Mouse (Mus musculus): ENCODE measurements around the gene Cd63. TPM values are rescaled to one million over a fixed set of nuclear protein-coding genes. Genes with fewer than 3 reads are reported as not detected.
A peak's percentile ranks its signal among the peaks of the same experiment; 100 is the strongest.

The Cd63 gene
- polyA plus RNA-seq, 2 experiments: 29.6 to 85.0 TPM

- H3K9ac ChIP-seq (replicated peaks): no peak overlapping the region
- H3K9me3 ChIP-seq (ENCODE audit: control insufficient read depth, low read length): no peaks in the 10 kb centered on the region
- no peaks in the 10 kb centered on the region for H3K4me1 ChIP-seq (replicated peaks; ENCODE audit: control insufficient read depth in 2 of 2, insufficient read depth in 2 of 2, low read length in 1 of 2)
- ATAC-seq (ENCODE audit: insufficient read depth) (no peak), DNase-seq (ENCODE audit: low read depth in 3 of 3, low spot score in 3 of 3) (no peak)
- no peaks in the 10 kb centered on the region for H3K27me3 ChIP-seq (ENCODE audit: control insufficient read depth, insufficient read depth, low read length)
- no peak overlapping the region for H3K27ac ChIP-seq
- TF ChIP-seq EP300 (IDR thresholded peaks at IDR 0.05; ENCODE audit: low read depth) (no peak), CTCF (IDR thresholded peaks at IDR 0.05; ENCODE audit: low read depth) (no peak)
- no peak overlapping the region for H3K4me2 ChIP-seq (ENCODE audit: low read depth)
- no peak overlapping the region for H3K4me3 ChIP-seq (ENCODE audit: insufficient read depth in 1 of 2, low read depth in 2 of 2, low read length in 2 of 2)
- peaks cover 22% of the 10 kb centered on the region for H3K36me3 ChIP-seq (replicated peaks; ENCODE audit: control insufficient read depth, insufficient read depth, low read depth)
Measured at GRCm38 (mm10) chr10:128878291-128878690, 22.5 kb upstream of the Cd63 start.

GRCm38 (mm10) chr10:128878811-128879210 is 22.0 kb upstream of the Cd63 start:
- WGBS (ENCODE audit: insufficient replicate concordance): 66% methylated on average over 2 of the region's 2 CpGs
- Histone ChIP-seq H3K4me1 (replicated peaks; ENCODE audit: control insufficient read depth in 2 of 2, insufficient read depth in 2 of 2, low read length in 1 of 2) (no peaks in the 10 kb centered on the region), H3K27ac (no peak overlapping the region), H3K4me3 (ENCODE audit: insufficient read depth in 1 of 2, low read depth in 2 of 2, low read length in 2 of 2) (no peak overlapping the region), H3K9ac (replicated peaks) (no peak overlapping the region), H3K9me3 (ENCODE audit: control insufficient read depth, low read length) (no peaks in the 10 kb centered on the region), H3K4me2 (ENCODE audit: low read depth) (no peak overlapping the region), H3K27me3 (ENCODE audit: control insufficient read depth, insufficient read depth, low read length) (no peaks in the 10 kb centered on the region), H3K36me3 (replicated peaks; ENCODE audit: control insufficient read depth, insufficient read depth, low read depth) (peaks cover 18% of the 10 kb centered on the region)
- TF ChIP-seq CTCF (IDR thresholded peaks at IDR 0.05; ENCODE audit: low read depth): no peak
- no peak for TF ChIP-seq EP300 (IDR thresholded peaks at IDR 0.05; ENCODE audit: low read depth)
- DNase-seq (ENCODE audit: low read depth in 3 of 3, low spot score in 3 of 3) (no peak), ATAC-seq (ENCODE audit: insufficient read depth) (no peak)

- Histone ChIP-seq H3K4me3 (ENCODE audit: insufficient read depth in 1 of 2, low read depth in 2 of 2, low read length in 2 of 2) (no peak overlapping the region), H3K36me3 (replicated peaks; ENCODE audit: control insufficient read depth, insufficient read depth, low read depth) (peaks cover 5% of the 10 kb centered on the region), H3K4me1 (replicated peaks; ENCODE audit: control insufficient read depth in 2 of 2, insufficient read depth in 2 of 2, low read length in 1 of 2) (peaks cover 0 to 5% of the 10 kb centered on the region in 2 experiments; a peak in 3 of 4 replicates), H3K27ac (no peak overlapping the region), H3K9me3 (ENCODE audit: control insufficient read depth, low read length) (no peaks in the 10 kb centered on the region), H3K4me2 (ENCODE audit: low read depth) (no peak overlapping the region), H3K9ac (replicated peaks) (no peak overlapping the region), H3K27me3 (ENCODE audit: control insufficient read depth, insufficient read depth, low read length) (no peaks in the 10 kb centered on the region)
- ATAC-seq (ENCODE audit: insufficient read depth) (no peak), DNase-seq (ENCODE audit: low read depth in 3 of 3, low spot score in 3 of 3) (no peak)
- 76% methylated on average over 5 of the region's 5 CpGs for WGBS (ENCODE audit: insufficient replicate concordance)
- TF ChIP-seq EP300 (IDR thresholded peaks at IDR 0.05; ENCODE audit: low read depth) (no peak), CTCF (IDR thresholded peaks at IDR 0.05; ENCODE audit: low read depth) (no peak)
Measured at GRCm38 (mm10) chr10:128882067-128882466, 18.7 kb upstream of the Cd63 start.

GRCm38 (mm10) chr10:128888941-128889827 is 11.6 kb upstream of the Cd63 start:
- no peak for TF ChIP-seq EP300 (IDR thresholded peaks at IDR 0.05; ENCODE audit: low read depth)
- TF ChIP-seq CTCF (IDR thresholded peaks at IDR 0.05; ENCODE audit: low read depth): no peak
- Histone ChIP-seq H3K36me3 (replicated peaks; ENCODE audit: control insufficient read depth, insufficient read depth, low read depth) (no peaks in the 10 kb centered on the region), H3K4me3 (ENCODE audit: insufficient read depth in 1 of 2, low read depth in 2 of 2, low read length in 2 of 2) (no peak overlapping the region), H3K4me1 (replicated peaks; ENCODE audit: control insufficient read depth in 2 of 2, insufficient read depth in 2 of 2, low read length in 1 of 2) (peaks cover 0 to 8% of the 10 kb centered on the region in 2 experiments; a peak in 3 of 4 replicates), H3K9ac (replicated peaks) (no peak overlapping the region), H3K4me2 (ENCODE audit: low read depth) (peak overlapping the region; percentile 24), H3K9me3 (ENCODE audit: control insufficient read depth, low read length) (no peaks in the 10 kb centered on the region), H3K27me3 (ENCODE audit: control insufficient read depth, insufficient read depth, low read length) (peaks cover 50% of the 10 kb centered on the region), H3K27ac (no peak overlapping the region)
- no peak for DNase-seq (ENCODE audit: low read depth in 3 of 3, low spot score in 3 of 3)
- peak; percentile 56 for ATAC-seq (ENCODE audit: insufficient read depth)
- WGBS (ENCODE audit: insufficient replicate concordance): 10% methylated on average over 7 of the region's 7 CpGs

- H3K4me1 ChIP-seq (replicated peaks; ENCODE audit: control insufficient read depth in 2 of 2, insufficient read depth in 2 of 2, low read length in 1 of 2): peaks cover 0 to 8% of the 10 kb centered on the region in 2 experiments; a peak in 3 of 4 replicates
- DNase-seq (ENCODE audit: low read depth in 3 of 3, low spot score in 3 of 3) (no peak), ATAC-seq (ENCODE audit: insufficient read depth) (no peak)
- H3K36me3 ChIP-seq (replicated peaks; ENCODE audit: control insufficient read depth, insufficient read depth, low read depth): no peaks in the 10 kb centered on the region
- H3K4me3 ChIP-seq (ENCODE audit: insufficient read depth in 1 of 2, low read depth in 2 of 2, low read length in 2 of 2): no peak overlapping the region
- peak overlapping the region; percentile 67; the same call in 1 of the 2 replicates for H3K4me2 ChIP-seq (ENCODE audit: low read depth)
- H3K27me3 ChIP-seq (ENCODE audit: control insufficient read depth, insufficient read depth, low read length): peaks cover 57% of the 10 kb centered on the region
- 25% methylated on average over 2 of the region's 2 CpGs for WGBS (ENCODE audit: insufficient replicate concordance)
- H3K27ac ChIP-seq: no peak overlapping the region
- no peaks in the 10 kb centered on the region for H3K9me3 ChIP-seq (ENCODE audit: control insufficient read depth, low read length)
- no peak overlapping the region for H3K9ac ChIP-seq (replicated peaks)
- TF ChIP-seq EP300 (IDR thresholded peaks at IDR 0.05; ENCODE audit: low read depth) (no peak), CTCF (IDR thresholded peaks at IDR 0.05; ENCODE audit: low read depth) (no peak)
Measured at GRCm38 (mm10) chr10:128889846-128890245, 10.9 kb upstream of the Cd63 start.

Measured in liver, embryonic 14.5 days (tissue).